Mouse (Mus musculus): Measurements from ENCODE around the gene Nhlh1. TPM values are rescaled to one million over a fixed set of nuclear protein-coding genes. Genes with fewer than 3 reads are reported as not detected.

Gene Nhlh1
- polyA plus RNA-seq, 1 experiment from 2014 or later: not detected

GRCm38 (mm10) chr1:172048241-172048734, 9.1 kb downstream of the Nhlh1 start:
- Histone ChIP-seq H3K27me3 (replicated peaks; ENCODE audit: control insufficient read depth, insufficient read depth, low read length) (peaks cover 14% of the 10 kb centered on the region), H3K27ac (ENCODE audit: low read depth) (no peak overlapping the region), H3K9ac (ENCODE audit: low read length) (0 out of 2 replicates have a peak overlapping the region, but pooled peaks have one; percentile 10), H3K36me3 (ENCODE audit: control insufficient read depth, insufficient read depth, low read length) (no peaks in the 10 kb centered on the region), H3K4me2 (ENCODE audit: low read length) (0 out of 2 replicates have a peak overlapping the region, but pooled peaks have one; percentile 2), H3K9me3 (ENCODE audit: control insufficient read depth, low read length) (no peaks in the 10 kb centered on the region), H3K4me3 (ENCODE audit: low read depth, low read length) (no peak overlapping the region), H3K4me1 (replicated peaks; ENCODE audit: control insufficient read depth, insufficient read depth, low read length) (peaks cover 11% of the 10 kb centered on the region; the same call in 1 of the 2 replicates)
- ATAC-seq (replicated peaks; ENCODE audit: low FRiP score, low TSS enrichment, low read depth) (0 out of 2 replicates have a peak, but pooled peaks have one; percentile 20), DNase-seq (ENCODE audit: low spot score) (no peak)
- 38% methylated on average over 6 of the region's 6 CpGs for WGBS

- 0 out of 2 replicates have a peak, but pooled peaks cover 4% of the 10 kb centered on the region for H3K27me3 ChIP-seq (replicated peaks; ENCODE audit: control insufficient read depth, insufficient read depth, low read length)
- ATAC-seq (replicated peaks; ENCODE audit: low FRiP score, low TSS enrichment, low read depth): peak; percentile 22; the same call in 1 of the 2 replicates
- DNase-seq (ENCODE audit: low spot score): peak; percentile 91
- no peak overlapping the region for H3K27ac ChIP-seq (ENCODE audit: low read depth)
- H3K36me3 ChIP-seq (ENCODE audit: control insufficient read depth, insufficient read depth, low read length): no peaks in the 10 kb centered on the region
- no peak overlapping the region for H3K4me3 ChIP-seq (ENCODE audit: low read depth, low read length)
- H3K4me1 ChIP-seq (replicated peaks; ENCODE audit: control insufficient read depth, insufficient read depth, low read length): 0 out of 2 replicates have a peak, but pooled peaks cover 9% of the 10 kb centered on the region
- WGBS: 12% methylated on average over 5 of the region's 5 CpGs
- H3K9ac ChIP-seq (ENCODE audit: low read length): no peak overlapping the region
- H3K4me2 ChIP-seq (ENCODE audit: low read length): 0 out of 2 replicates have a peak overlapping the region, but pooled peaks have one; percentile 6
- H3K9me3 ChIP-seq (ENCODE audit: control insufficient read depth, low read length): no peaks in the 10 kb centered on the region
Observed at GRCm38 (mm10) chr1:172046938-172047337, 10.4 kb downstream of the Nhlh1 start.

GRCm38 (mm10) chr1:172046410-172046809, 11.0 kb downstream of the Nhlh1 start:
- Histone ChIP-seq H3K9me3 (ENCODE audit: control insufficient read depth, low read length) (no peaks in the 10 kb centered on the region), H3K27me3 (replicated peaks; ENCODE audit: control insufficient read depth, insufficient read depth, low read length) (0 out of 2 replicates have a peak, but pooled peaks cover 4% of the 10 kb centered on the region), H3K4me2 (ENCODE audit: low read length) (no peak overlapping the region), H3K9ac (ENCODE audit: low read length) (no peak overlapping the region), H3K36me3 (ENCODE audit: control insufficient read depth, insufficient read depth, low read length) (no peaks in the 10 kb centered on the region), H3K4me3 (ENCODE audit: low read depth, low read length) (no peak overlapping the region), H3K27ac (ENCODE audit: low read depth) (no peak overlapping the region), H3K4me1 (replicated peaks; ENCODE audit: control insufficient read depth, insufficient read depth, low read length) (0 out of 2 replicates have a peak, but pooled peaks cover 9% of the 10 kb centered on the region)
- ATAC-seq (replicated peaks; ENCODE audit: low FRiP score, low TSS enrichment, low read depth) (no peak), DNase-seq (ENCODE audit: low spot score) (no peak)
- 66% methylated on average over 8 of the region's 8 CpGs for WGBS

- Histone ChIP-seq H3K4me1 (replicated peaks; ENCODE audit: control insufficient read depth, insufficient read depth, low read length) (peaks cover 18% of the 10 kb centered on the region), H3K4me3 (ENCODE audit: low read depth, low read length) (no peak overlapping the region), H3K9me3 (ENCODE audit: control insufficient read depth, low read length) (no peaks in the 10 kb centered on the region), H3K36me3 (ENCODE audit: control insufficient read depth, insufficient read depth, low read length) (no peaks in the 10 kb centered on the region), H3K27me3 (replicated peaks; ENCODE audit: control insufficient read depth, insufficient read depth, low read length) (no peaks in the 10 kb centered on the region), H3K4me2 (ENCODE audit: low read length) (no peak overlapping the region), H3K27ac (ENCODE audit: low read depth) (no peak overlapping the region), H3K9ac (ENCODE audit: low read length) (no peak overlapping the region)
- DNase-seq (ENCODE audit: low spot score) (no peak), ATAC-seq (replicated peaks; ENCODE audit: low FRiP score, low TSS enrichment, low read depth) (no peak)
- 97% methylated on average over 2 of the region's 2 CpGs for WGBS
Observed at GRCm38 (mm10) chr1:172029914-172030313, 27.5 kb downstream of the Nhlh1 start.

DNA sequence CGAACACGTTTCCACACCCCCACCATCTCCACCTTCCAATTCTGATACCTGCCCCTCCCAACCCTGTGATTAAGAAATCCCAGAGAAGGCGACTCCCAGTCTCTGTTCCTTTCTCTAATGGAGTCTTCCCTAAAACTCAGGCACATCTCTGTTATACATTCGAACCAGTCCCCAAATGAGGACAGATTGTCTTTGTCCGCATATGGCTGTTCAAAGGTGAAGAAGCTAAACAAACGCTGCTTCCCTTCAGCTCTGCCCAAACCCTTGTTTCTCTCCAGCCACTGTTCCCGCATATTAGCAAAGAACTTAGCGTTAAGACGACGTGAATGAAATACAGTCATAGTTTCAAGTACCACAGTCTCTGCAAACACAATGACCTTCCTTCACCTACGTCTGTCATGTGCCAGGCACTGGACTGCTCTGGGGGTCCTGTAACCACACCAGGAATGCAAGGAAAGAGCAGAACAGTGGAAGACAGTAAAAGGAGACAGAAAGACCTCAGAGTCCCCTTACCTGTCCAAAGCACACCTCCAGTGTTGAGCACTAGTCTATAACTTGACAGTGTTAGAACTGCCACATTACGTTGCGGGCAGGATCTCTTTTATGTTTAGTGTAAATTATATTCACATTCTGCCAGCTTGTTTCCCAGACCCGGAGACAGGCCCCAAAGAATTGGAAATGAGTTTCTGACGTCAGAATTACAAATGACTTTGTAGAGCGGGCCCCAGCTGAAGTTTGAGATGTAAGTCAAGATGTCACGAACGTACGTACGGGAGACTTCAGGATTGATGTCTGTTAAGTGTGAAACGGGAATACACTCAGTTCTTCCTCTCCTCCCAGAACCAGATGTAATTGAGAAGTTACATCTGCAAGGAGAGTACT, 28.7 kb downstream of the Nhlh1 start, which contains the start of gene Vangl2:
TSS of gene Vangl2 (minus strand) at position 51 of the 882 bp plus-strand sequence.
- H3K36me3 ChIP-seq (ENCODE audit: control insufficient read depth, insufficient read depth, low read length): no peaks in the 10 kb centered on the region
- ATAC-seq (replicated peaks; ENCODE audit: low FRiP score, low TSS enrichment, low read depth) (no peak), DNase-seq (ENCODE audit: low spot score) (no peak)
- H3K27me3 ChIP-seq (replicated peaks; ENCODE audit: control insufficient read depth, insufficient read depth, low read length): no peaks in the 10 kb centered on the region
- H3K9me3 ChIP-seq (ENCODE audit: control insufficient read depth, low read length): no peaks in the 10 kb centered on the region
- WGBS: 51% methylated on average over 21 of the region's 21 CpGs
- H3K27ac ChIP-seq (ENCODE audit: low read depth): peak within 1 kb of the TSS; percentile 87
- peak within 1 kb of the TSS; percentile 95 for H3K9ac ChIP-seq (ENCODE audit: low read length)
- H3K4me3 ChIP-seq (ENCODE audit: low read depth, low read length): peak within 1 kb of the TSS; percentile 89
- H3K4me1 ChIP-seq (replicated peaks; ENCODE audit: control insufficient read depth, insufficient read depth, low read length): peaks cover 23% of the 10 kb centered on the region
- H3K4me2 ChIP-seq (ENCODE audit: low read length): peak within 1 kb of the TSS; percentile 65

- ATAC-seq (replicated peaks; ENCODE audit: low FRiP score, low TSS enrichment, low read depth) (no peak; the same call in 1 of the 2 replicates), DNase-seq (ENCODE audit: low spot score) (no peak)
- Histone ChIP-seq H3K36me3 (ENCODE audit: control insufficient read depth, insufficient read depth, low read length) (no peaks in the 10 kb centered on the region), H3K27me3 (replicated peaks; ENCODE audit: control insufficient read depth, insufficient read depth, low read length) (no peaks in the 10 kb centered on the region), H3K4me2 (ENCODE audit: low read length) (peak overlapping the region; percentile 65), H3K9me3 (ENCODE audit: control insufficient read depth, low read length) (no peaks in the 10 kb centered on the region), H3K4me3 (ENCODE audit: low read depth, low read length) (peak overlapping the region; percentile 89), H3K4me1 (replicated peaks; ENCODE audit: control insufficient read depth, insufficient read depth, low read length) (peaks cover 23% of the 10 kb centered on the region), H3K27ac (ENCODE audit: low read depth) (peak overlapping the region; percentile 87; the same call in 1 of the 2 replicates), H3K9ac (ENCODE audit: low read length) (peak overlapping the region; percentile 95)
- 22% methylated on average over 10 of the region's 10 CpGs for WGBS
Observed at GRCm38 (mm10) chr1:172027809-172028102, 29.6 kb downstream of the Nhlh1 start.

DNA sequence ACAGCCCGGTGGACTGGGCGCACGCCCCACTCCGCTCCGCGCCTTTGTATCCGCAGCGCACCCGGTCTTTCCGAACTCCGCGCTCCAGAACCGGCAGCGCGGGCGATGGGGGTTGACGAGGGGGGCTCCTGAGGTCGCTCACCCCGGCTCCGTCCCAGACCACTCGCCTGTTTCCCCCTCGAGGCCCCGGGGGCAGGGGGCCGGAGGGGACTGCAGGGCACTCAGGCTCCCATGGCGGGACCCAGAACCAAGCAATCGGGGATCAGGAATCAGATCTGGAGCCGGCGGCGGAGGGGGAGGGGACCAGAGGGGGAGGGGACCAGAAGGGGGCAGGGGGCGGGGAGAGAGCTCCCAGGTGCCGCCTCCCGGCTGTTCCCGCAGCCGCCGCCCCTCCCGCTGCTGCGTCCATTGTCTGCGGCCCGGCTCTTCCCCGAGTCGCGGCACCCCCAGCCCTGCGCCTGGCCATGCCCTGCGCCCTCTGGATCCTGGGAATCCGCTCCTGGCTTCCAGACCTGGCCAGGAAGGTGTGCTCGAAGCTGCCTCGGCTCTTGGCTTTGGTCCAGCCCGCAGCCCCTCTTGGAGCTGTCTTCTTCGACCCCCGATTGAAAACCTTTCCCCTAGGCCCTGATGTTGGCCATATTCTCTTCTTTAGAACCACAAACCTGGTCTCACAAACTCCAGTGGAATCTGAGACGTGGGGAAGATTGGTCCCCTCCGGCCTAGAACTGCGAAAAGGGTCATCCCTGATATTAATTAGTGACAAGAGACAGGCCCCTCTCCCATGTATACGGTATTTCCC, 30.2 kb downstream of the Nhlh1 start:
- Histone ChIP-seq H3K27ac (ENCODE audit: low read depth) (peak overlapping the region; percentile 87), H3K27me3 (replicated peaks; ENCODE audit: control insufficient read depth, insufficient read depth, low read length) (no peaks in the 10 kb centered on the region), H3K4me3 (ENCODE audit: low read depth, low read length) (peak overlapping the region; percentile 89), H3K9ac (ENCODE audit: low read length) (peak overlapping the region; percentile 95), H3K4me2 (ENCODE audit: low read length) (peak overlapping the region; percentile 65), H3K36me3 (ENCODE audit: control insufficient read depth, insufficient read depth, low read length) (0 out of 2 replicates have a peak, but pooled peaks cover under 1% of the 10 kb centered on the region), H3K9me3 (ENCODE audit: control insufficient read depth, low read length) (no peaks in the 10 kb centered on the region), H3K4me1 (replicated peaks; ENCODE audit: control insufficient read depth, insufficient read depth, low read length) (peaks cover 24% of the 10 kb centered on the region)
- WGBS: 1% methylated on average over 35 of the region's 54 CpGs
- peak; percentile 98 for DNase-seq (ENCODE audit: low spot score)
- ATAC-seq (replicated peaks; ENCODE audit: low FRiP score, low TSS enrichment, low read depth): peak; percentile 91

Measured in intestine, embryonic 14.5 days (tissue).